Mouse (Mus musculus): Measurements from ENCODE around the gene Trim11.

The Trim11 gene

DNA sequence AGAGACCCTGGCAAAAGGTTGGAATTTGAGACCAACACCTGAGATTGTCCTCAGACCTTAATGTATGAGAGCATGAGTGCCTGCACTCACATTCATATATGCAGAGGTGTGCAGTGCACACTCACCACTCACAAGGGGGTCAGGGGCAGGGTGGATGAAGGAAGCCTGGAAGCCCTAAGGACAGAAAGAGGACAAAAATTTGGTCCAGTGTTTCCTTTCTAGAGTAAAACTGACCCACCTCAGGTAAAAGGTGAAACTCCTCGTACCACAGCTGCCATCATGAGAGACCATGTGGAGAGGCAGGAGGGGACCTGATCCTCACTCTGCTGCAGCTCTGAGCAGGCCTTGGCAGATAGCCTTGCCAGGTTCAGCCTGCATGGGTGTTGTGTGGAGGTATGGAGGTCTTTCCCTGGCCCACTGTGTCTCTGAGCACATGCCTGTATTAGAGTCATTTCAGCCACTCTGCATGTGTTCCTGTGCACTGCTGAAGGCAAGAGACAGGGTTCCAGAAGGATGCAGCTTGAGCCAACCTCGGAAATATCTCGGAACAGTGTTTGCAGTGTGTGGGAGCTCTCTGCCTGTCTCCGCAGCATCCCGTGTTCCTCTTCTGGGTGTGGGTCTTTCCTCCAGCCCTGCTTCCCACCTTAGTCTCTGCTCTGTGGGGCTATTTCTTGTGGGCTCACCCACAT lies 20.5 kb upstream of the Trim11 start:
- no peak for DNase-seq

DNA sequence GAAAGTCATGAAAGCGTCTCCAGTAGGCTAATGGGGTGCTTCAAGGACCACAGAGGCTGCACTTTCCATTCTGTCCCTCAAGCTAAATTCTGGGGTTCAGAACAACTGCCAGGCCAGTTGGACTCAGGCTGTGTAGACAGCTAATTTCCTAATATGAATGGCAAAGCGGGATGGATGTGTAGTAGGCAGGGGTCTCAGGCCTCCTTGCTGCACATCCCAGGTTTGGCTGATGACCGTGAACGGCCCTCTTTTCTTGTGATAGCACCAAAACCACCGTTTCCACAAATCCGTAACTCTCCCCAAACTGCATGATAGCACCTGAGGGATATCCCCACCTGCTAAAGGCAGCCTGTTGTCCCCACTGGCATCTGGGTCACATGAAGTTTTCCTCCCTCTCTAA lies 19.4 kb upstream of the Trim11 start:
- DNase-seq = no peak

DNA sequence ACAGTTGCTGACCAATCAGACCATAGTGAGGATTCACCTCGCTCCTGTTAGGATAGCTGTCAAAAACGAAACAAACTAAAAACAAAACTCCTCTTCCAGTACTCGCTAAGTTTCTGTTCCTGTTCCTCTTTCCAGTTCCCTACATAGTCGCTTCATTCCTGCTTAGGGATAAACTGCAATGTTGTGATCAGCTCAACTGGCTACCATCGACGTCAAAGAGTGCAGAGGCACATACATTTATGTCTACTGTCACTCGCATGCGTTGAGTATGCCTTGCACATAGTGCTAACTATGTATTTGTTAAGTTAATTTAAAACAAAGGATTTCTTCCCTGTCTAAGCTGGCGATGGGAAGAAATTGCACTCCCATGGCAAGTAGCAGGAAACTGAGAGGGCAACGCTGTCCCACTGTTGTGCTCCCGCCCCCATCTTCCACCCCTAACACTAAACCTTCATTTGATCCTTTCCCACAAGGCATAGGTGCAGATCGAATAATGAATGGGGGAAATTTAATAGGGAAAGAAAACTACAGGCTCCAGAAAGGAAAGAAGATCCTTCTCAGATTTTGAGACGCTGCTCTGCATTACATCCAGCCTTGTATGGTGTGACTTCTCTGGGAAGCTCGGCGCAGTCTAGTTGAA lies 18.6 kb upstream of the Trim11 start:
- DNase-seq = no peak

DNA sequence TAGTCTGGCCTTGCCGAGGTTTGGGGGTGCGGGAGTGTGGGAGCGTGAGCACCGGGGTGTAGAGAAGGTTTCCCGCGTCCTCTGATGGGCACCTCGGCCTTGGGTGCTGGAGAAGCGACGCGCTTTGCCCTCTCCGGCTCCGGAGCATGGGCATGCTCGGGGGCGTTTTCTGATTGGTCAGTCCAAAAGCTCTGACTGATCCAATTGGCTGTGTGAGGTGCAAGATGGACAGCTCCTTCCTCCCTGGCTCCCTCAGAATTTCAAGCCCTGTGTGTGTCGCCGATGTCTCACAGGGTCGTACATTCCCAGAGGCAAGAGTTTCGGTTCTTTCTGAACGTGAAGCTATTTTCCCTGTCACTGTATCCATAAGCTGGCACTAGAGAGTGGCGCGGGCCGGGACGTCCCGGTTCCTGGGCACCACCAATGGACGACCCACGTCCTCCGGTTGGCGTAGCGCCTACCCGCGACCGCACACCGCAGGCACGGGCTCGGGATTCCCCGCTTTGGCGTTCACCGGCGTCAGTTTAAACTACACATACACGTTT lies 17.9 kb upstream of the Trim11 start:
- DNase-seq = peak; percentile 88 to 92

DNA sequence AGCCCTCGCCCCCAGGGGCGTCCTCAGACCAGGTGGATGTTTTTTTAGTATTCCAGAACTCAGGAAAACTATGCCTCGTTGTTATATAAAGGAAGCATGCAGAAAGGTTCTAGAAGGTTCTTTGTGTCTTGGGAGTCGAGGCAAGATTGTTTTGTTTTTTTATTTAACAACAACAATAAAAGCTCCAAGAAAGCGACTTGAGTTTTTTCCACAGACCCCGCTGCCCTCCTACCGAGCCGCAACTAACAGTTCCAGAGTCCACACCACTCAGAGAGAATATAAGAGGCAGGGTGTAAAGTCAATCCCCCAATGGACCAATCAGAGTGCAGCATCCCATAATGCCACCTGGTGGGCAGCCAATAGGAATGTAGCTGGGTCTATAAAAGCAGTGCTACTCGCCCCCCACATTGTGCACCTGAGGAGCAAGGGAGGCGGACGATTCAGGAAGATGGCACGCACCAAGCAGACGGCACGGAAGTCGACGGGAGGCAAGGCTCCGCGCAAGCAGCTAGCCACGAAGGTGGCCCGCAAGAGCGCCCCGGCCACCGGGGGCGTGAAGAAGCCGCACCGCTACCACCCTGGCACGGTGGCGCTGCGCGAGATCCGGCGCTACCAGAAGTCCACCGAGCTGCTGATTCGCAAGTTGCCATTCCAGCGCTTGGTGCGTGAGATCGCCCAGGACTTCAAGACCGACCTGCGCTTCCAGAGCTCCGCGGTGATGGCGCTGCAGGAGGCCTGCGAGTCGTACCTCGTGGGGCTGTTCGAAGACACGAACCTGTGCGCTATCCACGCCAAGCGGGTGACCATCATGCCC lies 16.3 kb upstream of the Trim11 start:
- DNase-seq = no peak

DNA sequence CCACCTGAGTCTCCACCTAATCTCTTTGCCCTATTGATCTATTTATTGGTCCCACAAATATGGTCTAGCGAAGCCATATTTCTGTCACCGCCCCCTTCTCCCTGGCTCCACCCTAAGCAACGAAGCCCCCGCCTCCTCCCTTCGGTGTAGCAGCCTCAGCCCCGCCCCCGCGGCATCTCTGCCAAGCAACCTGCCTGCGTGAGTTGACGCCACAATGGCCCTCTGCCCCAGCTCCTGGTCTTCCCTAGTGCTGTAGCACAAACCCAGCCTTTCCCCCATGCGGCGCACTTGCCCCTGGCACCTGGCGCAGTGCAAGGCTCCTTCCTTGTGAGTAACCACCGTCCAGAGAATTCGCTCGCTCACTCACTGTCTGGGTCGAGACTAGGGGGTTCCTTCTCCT lies 14.3 kb upstream of the Trim11 start:
- peak; percentile 67 to 88 for DNase-seq

DNA sequence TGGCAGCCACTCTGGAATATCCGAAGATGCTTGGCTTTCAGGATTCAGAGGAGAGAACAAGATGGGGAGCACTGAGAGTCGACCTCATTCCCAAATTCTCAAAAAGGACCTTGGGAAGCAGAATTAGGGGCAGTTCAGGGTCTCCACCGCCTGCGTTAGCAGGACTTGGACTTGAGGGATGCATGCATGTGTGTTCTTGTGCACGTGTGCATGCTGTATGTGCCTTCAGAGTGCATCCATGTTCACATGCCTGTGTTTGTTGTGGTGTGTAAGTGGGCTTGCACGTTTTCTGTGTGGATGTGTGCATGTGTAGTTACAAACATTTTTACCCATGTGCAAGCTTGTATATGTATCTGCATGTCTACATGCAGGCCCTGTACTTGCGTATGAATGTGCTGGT lies 13.7 kb upstream of the Trim11 start:
- DNase-seq = no peak

DNA sequence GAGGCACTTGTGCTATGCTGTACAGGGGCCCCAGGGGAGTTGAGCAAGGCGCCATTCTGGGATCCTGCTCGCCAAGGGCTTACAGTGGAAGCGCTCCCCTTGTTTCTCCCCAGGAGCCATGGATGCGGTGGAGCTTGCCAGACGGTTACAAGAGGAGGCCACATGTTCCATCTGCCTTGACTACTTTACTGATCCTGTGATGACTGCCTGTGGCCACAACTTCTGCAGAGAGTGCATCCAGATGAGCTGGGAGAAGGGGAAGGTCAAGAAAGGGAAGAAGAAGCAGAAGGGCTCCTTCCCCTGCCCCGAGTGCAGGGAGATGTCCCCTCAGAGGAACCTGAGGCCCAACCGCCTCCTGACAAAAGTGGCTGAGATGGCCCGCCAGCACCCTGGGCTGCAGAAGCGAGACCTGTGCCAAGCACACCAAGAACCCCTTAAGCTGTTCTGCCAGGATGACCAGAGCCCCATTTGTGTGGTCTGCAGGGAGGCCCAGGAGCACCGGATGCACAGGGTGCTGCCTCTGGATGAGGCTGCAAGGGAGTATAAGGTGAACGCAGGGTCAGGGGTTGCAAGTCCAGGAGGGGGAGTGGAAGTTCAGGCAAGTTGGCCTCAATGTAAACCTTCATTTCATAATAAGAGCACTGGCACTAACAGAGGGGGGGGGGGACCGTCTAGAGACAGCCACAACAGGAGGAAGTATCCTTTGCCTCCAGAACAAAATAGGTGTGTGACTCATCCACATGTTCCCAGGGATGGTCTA lies 12.7 kb upstream of the Trim11 start:
- no peak for DNase-seq

DNA sequence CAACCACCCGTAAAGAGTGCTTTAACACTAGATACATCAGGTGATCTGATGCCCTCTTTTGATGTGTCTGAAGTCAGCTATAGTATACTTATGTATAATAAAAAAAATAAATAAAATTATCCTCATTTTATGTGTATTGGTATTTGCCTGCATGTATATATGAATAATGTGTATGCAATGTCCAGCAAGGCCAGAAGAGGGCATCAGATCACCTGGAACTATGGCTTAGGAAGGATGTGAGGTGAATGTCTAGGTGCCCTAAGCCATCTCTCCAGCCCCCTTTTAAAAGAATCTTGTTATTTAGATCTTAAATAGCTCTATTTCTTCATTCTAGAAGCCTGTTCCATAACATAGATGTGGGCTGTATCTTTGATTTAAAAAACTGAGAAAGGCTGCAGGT lies 10.5 kb upstream of the Trim11 start:
- peak; percentile 46 to 66 for DNase-seq

DNA sequence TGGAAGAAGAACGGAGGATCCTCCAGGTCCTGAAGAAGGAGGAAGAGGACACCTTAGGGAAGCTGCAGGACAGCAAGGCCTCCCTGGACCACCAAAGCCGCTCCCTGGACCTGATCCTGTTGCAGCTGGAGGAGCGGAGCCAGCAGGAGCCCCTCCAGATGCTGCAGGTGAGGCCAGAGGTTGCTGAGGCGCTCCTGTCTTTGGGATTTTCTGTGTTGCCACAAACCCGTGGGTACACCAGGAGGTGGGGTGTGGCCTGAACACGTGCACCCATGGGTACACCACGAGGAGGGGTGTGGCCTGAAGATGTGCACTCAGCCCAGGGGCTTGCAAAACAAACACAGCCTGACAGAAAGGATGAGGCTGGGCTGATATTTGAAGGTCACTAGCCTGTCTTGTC lies 9.3 kb upstream of the Trim11 start:
- no peak for DNase-seq

DNA sequence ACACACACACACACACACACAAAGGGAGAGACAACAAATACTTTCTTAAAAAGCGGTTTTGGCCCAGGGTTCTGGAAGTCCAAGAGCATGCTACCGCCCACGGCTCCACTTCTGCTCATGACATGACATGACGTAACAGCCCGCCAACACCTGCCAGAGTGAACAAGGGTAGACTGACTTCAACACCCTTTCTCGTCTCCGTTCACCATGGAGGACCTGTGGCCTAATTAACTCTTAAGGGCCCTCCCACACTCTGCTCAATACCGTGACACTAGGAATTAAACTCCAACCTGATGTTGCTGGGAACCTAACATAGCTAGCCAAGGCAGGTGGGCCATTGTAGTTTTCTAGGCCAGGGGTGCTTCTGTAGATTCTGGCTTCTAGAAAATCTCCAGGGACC lies 8.9 kb upstream of the Trim11 start:
- DNase-seq = peak; percentile 43 to 51

DNA sequence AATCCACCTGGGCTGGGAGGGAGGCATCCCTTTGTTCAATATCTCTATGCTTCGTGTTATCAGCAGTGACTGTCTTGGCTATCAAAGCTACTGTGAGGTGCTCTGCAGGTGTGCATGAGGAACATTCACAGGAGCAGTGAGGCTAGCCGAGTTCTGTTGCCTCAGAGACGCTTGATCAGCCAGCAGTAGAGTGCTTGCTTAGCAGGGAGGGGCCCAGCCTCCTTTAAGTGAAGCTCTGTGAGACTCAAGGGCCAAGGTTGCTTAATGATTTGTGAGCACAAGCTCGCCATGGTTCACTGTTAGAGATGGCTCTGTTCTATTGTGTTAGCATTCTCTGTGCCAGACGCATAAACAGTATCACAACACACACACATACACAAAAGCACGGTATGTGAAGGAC lies 8.2 kb upstream of the Trim11 start:
- peak; percentile 73 to 76 for DNase-seq

DNA sequence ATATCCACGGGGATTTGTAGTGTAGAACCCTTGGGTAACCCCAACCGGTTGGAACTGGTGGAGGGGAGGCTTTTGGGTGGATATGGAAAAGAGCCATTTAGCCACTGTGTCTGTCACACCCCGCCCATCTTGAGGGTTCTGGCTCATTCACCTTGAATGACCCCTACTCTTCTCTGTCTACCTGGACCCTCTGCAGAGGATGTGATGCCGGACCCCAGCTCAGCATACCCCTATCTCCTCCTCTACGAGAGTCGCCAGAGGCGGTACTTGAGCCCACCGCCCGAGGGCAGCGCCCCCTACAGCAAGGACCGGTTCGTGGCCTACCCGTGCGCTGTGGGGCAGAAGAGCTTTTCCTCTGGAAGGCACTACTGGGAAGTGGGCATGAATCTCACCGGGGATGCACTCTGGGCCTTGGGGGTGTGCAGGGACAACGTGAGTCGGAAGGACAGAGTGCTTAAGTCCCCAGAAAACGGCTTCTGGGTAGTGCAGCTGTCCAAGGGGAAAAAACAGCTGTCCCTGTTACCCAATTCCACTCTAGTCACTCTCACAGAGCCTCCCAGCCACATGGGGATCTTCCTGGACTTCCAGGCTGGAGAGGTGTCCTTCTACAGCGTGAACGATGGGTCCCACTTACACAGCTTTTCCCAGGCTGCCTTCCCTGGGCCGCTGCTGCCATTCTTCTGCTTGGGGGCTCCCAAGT lies 6.9 kb upstream of the Trim11 start:
- DNase-seq = no peak

DNA sequence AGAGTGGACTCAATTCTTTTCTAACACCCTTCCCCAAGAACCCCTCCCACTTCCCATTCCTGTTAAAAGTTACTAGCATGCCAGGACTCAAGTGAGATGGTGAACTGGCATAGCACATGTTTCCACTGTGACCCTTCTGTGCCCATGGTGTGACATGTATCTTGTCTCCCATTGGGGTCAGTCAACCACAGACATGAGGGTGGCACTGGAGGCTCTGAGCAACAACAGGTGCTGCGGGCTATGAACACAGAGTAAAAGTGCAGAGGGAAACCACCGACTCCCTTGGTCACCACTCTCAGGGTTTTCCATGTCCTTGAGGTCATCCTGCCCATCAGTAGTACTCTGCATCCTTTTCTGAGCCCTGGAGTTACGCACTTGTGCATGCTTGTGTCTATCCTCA lies 6.1 kb upstream of the Trim11 start:
- DNase-seq = no peak

DNA sequence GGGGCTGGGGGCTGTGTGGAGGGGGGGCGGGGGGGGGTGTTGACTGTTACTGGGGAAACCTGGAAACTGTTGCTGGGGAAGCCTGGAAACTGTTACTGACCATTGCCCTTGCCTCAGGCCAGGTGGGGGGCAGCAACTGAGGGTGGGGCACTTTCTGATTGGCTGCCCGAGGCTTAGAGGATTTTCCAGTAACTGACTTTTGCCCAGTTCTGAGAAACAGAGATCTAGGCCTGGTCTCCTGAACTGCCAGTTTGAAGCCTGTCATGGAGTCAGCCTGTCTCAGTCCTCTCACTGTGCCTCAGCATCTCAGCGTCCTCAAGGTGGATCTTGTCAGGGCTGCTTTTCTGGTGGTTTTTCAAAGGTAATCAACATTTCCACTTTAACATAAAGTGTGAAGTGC lies 3.5 kb upstream of the Trim11 start:
- DNase-seq = peak; percentile 37 to 74

DNA sequence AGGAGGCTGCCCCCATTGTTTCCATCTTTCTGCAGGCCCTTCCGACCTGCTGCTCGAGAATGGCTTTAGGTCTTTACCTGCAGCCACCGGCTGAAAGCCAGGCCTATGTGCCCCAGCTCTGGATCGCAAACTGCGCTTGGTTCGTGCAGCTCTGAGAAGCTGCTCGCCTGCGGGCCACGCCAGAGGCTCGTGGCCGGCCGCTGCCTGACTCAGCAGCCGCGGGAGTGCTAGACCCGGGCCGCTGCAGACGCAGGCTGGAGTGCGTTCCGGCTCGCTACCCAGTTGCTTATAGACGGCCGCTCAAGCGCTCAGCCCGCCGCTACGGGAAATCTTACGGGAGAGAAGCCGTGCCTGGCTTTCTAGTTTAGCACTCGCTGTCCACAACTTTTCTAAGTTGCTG lies 743 bp upstream of the Trim11 start:
- DNase-seq = peak; percentile 40 to 66

DNA sequence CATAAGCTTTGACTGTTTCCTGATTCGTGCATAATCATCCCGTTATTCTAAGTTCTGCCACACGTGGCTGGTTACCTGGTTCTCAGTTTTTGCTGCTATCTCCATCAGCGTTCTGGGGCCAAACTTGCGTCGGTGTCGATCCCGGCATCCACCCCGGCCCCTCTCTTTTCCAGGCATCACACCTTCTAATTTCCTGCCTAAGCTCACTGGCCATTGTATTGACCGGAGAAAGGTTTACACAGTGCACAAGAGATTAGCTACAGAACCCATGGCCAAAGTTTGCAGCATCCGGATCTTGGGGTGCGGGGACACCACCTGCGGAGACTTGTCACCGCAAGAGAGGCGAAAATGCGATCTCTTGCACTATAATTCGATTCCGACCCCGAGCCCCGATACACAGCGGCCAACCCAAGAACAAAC lies 276 bp upstream of the Trim11 start:
- DNase-seq = no peak

DNA sequence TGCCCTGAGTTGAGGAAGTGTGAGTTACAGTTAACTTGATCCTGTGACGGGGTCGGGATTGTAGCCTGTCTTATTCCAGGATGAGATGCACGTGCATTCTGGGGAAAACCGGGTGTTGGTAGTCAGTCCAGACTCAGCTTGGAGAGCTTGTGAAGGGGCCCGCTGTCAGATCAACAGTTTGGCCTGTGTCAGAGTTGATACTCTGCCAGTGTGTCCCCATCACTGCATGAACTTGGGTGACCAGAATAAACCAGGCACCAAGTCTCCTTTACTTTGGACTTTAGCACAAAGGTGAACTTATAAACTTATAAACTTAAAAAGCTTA lies 775 bp downstream of the Trim11 start:
- peak in 1 of 2 experiments; percentile 27 for DNase-seq

DNA sequence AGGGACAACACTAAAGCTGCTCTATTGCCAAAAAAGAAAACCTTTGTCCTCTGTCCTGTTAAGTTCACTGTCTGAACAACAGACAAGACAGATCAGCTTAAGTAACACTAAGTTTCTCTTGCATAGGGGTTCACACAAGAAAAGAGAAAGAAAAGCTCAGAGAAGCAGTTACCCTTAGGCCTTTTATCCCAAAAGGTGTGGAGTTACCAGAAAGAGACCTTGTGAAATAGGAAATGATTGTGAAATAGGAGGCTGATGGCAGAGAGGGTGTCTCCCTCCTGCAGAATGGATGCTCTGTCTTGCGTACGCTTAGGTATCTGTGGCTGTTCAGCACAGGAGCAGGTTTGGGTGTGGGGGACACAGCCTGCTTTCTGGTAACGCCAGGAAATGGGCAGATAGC lies 1.3 kb downstream of the Trim11 start:
- DNase-seq = no peak

DNA sequence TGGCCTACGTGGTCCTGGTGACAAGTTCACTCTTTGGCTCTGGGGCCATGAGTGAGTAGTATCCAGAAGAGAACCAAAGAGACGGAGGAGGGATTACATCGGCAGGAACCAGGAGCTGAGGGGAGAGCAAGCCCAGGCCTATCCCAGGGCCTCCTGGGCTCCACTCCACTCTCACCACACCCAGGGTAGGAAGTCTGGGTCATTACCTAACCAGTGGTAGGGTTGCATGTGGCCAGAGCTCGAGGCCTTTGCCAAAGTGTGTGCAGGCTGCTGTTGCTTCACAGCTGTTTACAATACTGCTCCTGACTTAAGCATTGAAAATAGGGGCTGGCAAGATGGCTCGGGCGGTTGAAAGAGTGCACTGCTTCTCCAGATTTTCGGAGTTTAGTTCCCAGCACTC lies 1.8 kb downstream of the Trim11 start:
- DNase-seq = no peak

DNA sequence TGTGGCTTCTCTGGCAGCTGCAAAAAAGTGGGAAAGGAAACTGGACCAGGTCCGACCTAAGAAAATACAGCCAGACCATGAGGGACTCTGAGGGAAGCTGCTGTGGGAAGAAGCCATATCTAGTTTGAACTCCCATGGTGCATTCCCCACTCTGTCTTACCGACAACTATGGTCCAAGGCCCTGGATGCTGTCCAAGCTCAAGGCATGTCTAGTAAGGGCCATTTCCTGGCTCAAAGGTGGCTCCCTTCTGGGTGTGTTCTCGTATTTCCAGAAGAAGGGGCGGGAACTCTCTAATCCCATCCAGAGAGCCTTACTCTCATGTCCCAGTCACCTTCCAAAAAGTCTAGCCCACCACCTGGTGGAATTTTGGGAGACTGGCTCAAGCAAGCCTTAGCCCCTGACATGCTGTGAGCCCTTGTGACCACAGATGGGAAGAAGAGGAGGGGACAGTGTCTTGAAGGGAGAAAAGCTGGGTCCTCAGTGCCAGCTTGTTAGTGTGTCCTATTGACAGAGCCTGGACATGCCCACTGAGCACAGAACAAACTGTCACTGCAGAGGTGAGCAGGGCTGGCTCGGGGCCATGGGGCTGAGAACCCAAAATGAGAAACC lies 2.6 kb downstream of the Trim11 start:
- peak; percentile 79 to 87 for DNase-seq

Data from kidney, postnatal 36 days (tissue).